Mouse (Mus musculus) skeletal muscle tissue, adult 2 months (tissue): ENCODE data around the gene Olfr106-ps.

ENCODE experiments used
- DNase-seq: peaks from one replicate; pipeline ENCODE4 v3.0.0-alpha.2; 2012; ENCODE audit warnings: low read depth, low spot score

Olfr106-ps gene

DNA sequence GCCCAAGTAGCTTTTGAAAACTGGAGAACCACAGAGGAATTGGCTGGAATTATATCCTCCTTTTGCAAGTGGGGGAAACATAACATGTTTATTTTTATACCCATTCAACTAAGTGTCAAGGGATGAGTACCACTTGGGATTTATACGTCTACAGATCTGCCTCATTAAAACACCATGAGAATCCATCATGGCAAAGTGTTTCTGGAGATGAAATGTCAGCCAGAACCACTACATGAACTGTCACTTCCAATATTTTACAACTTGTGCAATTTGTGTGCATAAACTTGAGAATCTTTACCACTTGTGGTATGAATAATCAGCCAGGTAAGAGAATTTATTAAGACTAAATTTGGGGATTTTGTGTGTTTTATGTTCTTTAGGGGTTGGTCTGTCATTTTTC, at the start of gene Olfr106-ps:
Gene Olfr106-ps, plus strand, starts transcription at position 301 of the 400 bp plus-strand sequence.
- no peak for DNase-seq

DNA sequence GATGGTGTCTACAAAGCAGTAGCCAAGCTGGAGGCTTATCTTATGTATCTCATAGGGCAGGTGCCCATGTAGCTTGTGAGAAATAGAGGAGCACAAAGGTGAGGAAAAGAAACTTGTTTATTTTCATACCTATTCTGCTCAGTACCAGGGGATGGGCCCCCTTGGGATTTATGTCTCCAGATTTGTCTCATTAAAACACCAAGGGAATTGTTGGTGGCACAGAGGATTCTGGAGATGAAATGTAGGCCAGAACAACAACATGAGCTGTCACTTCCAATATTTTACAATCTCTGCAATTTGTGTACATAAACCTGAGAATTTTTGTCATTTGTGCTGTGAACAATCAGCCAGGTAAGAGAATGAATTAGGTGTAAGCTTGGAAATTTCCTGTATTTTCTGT, 30.9 kb upstream of the Olfr106-ps start, which contains the start of gene Olfr104-ps:
Gene Olfr104-ps, plus strand, starts transcription at position 301 of the 400 bp plus-strand sequence.
- no peak for DNase-seq

DNA sequence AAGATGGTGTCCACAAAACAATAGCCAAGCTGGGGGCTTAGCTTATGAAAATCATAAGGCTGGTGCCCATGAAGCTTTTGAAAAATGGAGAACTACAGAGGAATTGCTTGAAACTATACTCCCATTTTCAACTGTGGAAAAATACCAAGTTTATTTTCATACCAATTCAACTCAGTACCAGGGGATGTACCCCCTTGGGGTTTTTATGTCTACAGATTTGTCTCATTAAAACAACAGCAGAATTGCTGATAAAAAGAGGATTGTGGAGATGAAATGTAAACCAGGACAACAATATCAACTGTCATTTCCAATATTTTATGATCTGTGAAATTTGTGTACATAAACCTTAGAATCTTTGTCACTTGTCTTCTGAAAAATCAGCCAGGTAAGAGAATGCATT, 11.5 kb upstream of the Olfr106-ps start, which contains the start of gene Olfr105-ps:
Gene Olfr105-ps, plus strand, starts transcription at position 301 of the 400 bp plus-strand sequence.
- no peak for DNase-seq

DNA sequence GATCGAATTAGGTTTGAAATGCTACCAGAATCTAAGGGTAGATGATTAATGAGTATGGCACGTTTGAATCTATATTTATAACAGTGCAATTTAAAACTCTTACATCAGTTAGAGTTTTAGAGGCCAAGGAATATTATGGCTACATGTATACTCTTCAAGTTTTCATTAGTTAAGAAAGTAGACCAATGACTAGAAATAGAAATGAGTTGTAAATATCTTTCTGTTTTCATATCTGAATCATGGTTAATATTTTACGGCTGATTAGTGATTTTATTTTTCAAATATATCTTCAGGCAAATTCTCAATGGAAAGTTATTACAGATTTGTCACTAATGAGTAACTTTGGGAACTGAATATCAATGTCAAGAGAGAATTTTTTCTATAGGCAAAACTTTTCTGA, 8.7 kb downstream of the Olfr106-ps start, which contains the start of gene Olfr107:
Gene Olfr107, plus strand, starts transcription at position 301 of the 400 bp plus-strand sequence.
- no peak for DNase-seq

DNA sequence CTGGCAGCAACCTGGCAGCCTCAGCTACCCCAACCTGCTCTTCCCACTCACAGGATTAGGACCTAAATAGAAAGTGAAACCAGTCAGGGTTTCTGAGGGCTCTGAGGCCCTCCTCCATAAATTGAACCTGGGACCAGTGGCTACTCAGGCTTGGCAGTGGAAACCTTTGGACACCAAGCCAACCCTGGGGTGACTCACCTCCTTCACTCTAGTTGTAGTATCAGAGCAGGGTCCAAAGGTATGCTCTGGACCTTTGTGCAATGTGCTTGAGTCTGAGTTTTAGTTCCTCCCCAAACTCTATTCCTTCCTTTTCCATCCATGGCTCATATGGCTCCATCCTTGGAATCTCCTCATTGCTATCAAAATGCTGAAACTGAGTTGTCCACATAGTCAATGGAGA, 23.2 kb downstream of the Olfr106-ps start:
- DNase-seq = no peak

DNA sequence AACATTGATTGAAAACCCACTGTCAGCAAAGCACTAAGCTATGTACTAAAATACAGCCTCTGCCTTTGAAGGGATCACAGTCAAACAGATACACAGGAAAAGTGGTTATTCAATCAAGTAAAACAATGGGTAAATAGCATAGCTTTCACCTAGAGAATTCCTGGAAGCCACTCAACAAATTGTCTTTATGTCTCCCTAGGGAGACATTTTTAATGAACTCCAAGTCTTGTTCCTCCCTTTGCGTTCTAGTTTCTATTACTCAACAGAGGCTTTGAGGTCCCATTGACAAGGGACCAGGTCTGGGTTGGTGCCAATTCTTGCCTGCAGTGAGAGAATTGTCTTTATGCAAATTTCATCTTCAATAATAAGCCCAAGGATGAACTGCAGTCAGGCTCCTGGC, 55.0 kb downstream of the Olfr106-ps start, which contains the start of gene Olfr108:
Gene Olfr108, plus strand, starts transcription at position 301 of the 400 bp plus-strand sequence.
- DNase-seq = no peak
